Mouse (Mus musculus): ENCODE results near the gene Btbd11. TPM values are rescaled to one million over a fixed set of nuclear protein-coding genes. Genes with fewer than 3 reads are reported as not detected.

The Btbd11 gene
- total RNA-seq, 2 experiments from 2014 or later: 0.40 to 0.67 TPM

DNA sequence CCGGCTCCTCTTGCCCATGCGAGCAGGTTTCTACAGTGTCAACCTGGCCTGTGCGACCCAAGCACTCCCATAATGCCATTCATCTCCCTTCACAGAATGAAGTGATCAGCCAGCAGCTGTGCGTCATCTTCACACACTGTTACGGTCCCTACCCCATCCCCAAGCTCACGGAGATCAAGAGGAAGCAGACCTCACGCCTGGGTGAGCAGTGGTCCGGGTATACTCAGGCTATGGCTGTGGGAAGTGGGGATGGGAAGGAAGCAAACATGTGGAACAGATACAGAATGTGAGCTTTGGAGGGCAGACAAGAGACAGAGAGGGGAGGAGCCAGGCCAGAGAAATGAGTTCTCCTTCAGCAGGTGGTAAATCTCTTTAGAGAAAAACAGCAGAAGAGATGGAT is 253.8 kb downstream of the Btbd11 start:
- ATAC-seq (ENCODE audit: poor library complexity, severe bottlenecking): no peak

DNA sequence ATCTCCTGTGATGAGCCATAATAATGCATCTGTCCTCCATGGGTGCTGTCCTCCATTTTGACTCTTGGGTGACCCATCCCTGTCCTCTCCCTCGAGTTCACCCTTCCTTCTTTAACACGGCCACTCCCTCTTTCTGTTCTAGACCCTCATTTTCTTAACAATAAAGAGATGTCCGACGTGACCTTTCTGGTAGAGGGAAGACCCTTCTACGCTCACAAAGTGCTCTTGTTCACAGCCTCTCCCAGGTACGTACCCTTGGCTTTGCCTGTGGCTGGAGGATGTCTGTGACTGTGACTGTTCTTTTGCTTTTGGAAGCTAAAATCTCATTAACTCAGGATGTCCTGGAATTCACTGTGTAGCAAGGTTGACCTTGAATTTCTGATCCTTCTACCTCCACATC is 258.7 kb downstream of the Btbd11 start:
- ATAC-seq (ENCODE audit: poor library complexity, severe bottlenecking): no peak

DNA sequence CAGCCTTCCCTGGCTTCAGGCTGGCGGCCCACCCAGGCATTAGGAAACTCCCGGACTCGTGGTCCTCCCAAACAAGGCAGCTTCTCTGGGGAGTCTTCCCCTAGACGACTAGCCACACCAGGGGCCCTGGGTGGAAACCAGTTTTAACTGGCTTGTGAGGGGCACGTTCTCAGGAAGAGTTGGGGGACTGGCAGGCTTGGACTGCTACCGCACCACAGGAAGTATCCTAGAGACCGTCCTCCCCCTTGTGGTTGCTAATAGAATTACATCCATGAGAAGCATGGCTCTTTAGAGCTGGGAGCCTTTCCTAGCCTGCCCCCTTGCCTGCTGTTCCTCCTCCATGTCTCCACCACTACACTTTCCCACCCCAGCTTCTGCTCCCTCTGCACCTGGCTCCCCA is 265.1 kb downstream of the Btbd11 start:
- peak; percentile 95 for ATAC-seq (ENCODE audit: poor library complexity, severe bottlenecking)

DNA sequence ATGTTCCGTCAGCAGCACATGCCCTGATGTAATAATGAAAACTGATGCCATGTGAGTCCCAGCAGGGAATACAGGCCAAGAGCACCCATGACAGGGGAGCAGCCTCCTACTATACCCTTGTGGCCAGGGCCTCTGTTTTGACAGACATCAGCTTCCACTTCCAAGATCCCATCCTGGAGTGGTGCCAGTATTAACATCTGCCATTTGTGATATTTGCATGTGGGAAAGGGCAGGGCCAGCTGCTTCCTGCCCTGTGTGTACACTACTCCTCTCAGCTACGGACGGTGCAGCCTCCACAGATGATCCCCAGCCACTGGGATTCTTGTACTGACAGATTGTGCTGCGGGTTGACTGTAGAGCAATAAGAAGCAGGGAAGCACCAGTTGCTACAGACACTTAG is 269.3 kb downstream of the Btbd11 start:
- no peak for ATAC-seq (ENCODE audit: poor library complexity, severe bottlenecking)

DNA sequence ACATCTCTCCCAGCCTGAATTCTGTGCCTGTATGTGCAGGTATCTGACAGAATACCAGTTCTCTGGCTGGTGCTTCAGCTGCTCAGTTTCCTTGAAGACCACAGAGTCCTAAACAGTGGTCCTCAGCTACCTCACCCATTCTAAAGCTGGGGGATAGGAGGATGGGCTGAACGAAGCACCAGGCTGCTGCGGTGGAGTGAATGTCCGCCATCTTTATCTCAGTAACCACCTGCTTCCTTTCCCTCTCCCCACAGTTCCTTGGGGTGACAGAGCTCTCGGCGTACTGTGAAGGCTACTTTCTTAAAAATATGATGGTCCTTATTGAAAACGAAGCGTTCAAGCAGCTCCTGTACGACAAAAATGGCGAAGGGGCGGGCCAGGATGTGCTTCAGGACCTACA is 271.3 kb downstream of the Btbd11 start:
- ATAC-seq (ENCODE audit: poor library complexity, severe bottlenecking): no peak

DNA sequence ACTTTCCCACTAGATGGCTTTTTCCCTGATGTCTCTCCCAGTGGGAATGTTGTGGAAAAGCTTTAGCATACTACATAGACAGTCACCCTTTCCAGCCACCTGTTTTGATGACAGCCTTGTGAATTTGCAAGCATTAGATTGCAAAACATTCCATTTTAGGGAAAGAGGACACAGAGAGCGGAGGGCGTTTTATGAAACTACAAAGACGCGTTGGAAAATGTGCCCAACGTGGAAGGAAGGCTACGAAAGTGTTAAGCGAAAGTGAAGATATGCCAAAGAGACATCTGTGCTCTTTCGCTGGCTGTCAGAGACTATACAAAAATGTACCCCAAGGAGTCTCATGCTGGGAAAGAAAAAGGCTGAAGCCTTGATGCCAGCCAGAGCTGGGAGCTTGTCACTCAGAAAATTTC is 286.9 kb downstream of the Btbd11 start:
- ATAC-seq (ENCODE audit: poor library complexity, severe bottlenecking): no peak

DNA sequence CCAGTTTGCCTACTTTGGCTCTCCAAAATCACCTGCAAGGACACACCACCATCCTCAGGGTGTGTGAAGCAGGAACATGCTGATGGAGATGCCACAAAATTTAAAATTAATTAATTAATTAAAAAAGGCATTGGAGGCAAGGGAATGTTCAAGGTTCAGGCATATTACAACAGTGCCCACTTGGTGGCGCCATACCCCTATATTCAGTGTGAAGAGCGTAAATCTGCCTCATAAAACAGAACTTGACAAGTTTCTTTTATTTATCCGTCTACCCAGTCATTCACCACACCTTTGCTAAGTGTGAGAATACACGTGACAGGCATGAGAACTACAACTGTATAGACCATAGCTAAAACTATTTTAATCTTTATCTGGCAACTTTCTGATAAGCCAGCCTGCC is 292.0 kb downstream of the Btbd11 start:
- ATAC-seq (ENCODE audit: poor library complexity, severe bottlenecking): peak; percentile 80

DNA sequence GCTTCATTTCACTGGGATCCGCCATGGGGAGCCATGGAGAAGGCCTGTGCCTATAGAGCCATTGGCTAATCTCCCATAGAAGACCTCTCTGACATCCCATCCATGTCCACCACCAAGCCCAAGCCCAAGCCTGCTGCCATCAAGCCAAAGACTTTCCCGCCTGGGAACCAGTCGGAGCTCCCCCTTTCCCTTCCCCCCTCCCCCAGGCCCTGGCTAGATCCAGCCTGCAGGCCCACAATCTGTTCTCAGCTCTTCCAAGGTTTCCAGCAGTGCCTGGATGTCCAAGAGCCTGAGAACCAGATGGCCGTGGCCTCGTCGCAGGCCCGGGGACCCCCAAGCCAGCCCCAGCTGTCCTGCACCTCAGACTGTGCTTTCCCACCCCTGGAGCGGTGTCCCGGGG is 295.8 kb downstream of the Btbd11 start:
- ATAC-seq (ENCODE audit: poor library complexity, severe bottlenecking): no peak

DNA sequence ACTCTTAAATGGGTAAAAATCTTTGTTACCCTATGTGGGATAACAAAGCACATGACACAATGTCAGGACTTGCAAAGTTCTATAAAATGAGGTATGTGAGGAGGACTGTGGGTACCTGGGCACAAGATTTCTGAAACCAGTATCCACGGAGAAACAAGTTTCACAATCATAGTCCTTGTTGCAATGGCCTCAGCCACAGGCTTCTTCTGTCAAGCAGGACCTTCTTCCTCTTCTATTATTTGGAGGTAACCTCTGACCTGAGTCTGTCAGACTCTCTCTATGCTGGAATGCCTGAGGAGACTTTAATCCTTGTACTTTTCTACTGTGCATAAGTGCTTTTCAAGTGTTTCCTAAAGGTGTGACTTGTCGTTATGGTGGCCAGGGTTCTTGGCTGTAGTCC is 307.8 kb downstream of the Btbd11 start:
- peak; percentile 89 for ATAC-seq (ENCODE audit: poor library complexity, severe bottlenecking)

DNA sequence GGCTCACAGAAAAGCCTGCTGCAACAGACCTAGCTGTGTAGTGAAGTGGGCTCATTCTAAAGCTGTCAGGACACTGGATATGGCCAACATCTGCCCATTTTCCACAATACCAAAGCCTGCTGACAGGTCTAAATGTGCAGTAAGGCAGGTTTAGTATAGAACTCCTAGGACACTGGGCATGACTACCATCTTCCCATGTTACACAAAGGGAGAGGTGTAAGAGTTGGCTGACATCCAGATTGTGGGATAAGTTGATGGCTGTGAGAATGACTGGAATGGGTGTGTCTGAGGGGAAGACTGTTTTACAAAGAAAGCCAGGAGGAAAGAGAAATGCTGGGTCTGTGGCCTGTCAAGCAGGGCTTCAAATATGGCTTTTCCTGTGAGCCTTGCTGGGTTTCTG is 313.1 kb downstream of the Btbd11 start:
- ATAC-seq (ENCODE audit: poor library complexity, severe bottlenecking): no peak

DNA sequence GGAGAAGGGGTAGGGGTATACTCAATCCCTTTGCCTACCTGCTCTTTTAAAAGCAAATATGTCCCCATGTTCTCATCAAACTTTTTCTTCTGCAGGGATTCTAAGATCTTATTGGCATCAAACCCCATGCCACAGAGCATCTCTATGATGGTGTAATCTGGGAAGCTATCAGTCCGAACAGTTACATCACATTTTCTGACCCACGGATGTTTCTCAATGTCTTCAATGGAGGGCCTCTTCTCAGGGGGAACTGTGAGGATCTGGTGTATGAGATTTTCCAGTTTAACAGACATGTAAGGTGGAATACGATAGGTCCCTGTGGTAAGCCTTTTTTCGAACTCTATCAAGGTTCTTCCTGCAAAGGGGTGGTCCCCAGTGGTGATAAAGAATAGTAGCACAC is 323.2 kb downstream of the Btbd11 start:
- peak; percentile 38; the same call in 1 of the 2 replicates for ATAC-seq (ENCODE audit: poor library complexity, severe bottlenecking)

Other genes starting within 250 kb of the Btbd11 start
- 15.7 and 16.2 TPM in 2 replicates for gene Cry1, start 201.8 kb upstream of the Btbd11 start, total RNA-seq (2015)
- 17.5 and 19.4 TPM in 2 replicates for gene Cry1, start 201.8 kb upstream of the Btbd11 start, total RNA-seq (2017)